Mouse (Mus musculus) forebrain, embryonic 12.5 days (tissue): ENCODE results near the gene Gm20388. TPM values are rescaled to one million over a fixed set of nuclear protein-coding genes. Genes with fewer than 3 reads are reported as not detected.

ENCODE experiments used
- ATAC-seq: fragments of 200-750 bp; cut with Nextera tagmentation; 2 replicates; pipeline ENCODE4 v1.8.0; 2017; ENCODE audit warnings: moderate TSS enrichment; ENCODE audit not compliant: low FRiP score
- H3K27ac ChIP-seq: fragments of 300-500 bp; sonication (generic); 2 replicates; pipeline ENCODE4 v1.5.1; 2016; ENCODE audit warnings: mild to moderate bottlenecking
- H3K27me3 ChIP-seq: fragments of 300-500 bp; sonication (generic); 2 replicates; pipeline ENCODE4 v1.6.1; 2016; ENCODE audit warnings: mild to moderate bottlenecking
- H3K36me3 ChIP-seq: fragments of 300-500 bp; sonication (generic); replicated peaks from 2 replicates; pipeline ENCODE4 v1.6.1; 2016; ENCODE audit warnings: mild to moderate bottlenecking
- H3K4me1 ChIP-seq: fragments of 300-500 bp; sonication (generic); 2 replicates; pipeline ENCODE4 v1.6.1; 2016
- H3K4me2 ChIP-seq: fragments of 300-500 bp; sonication (generic); 2 replicates; pipeline ENCODE4 v1.6.1; 2016; ENCODE audit warnings: mild to moderate bottlenecking, moderate library complexity
- H3K4me3 ChIP-seq: fragments of 300-500 bp; sonication (generic); replicated peaks from 2 replicates; pipeline ENCODE4 v1.5.1; 2016; ENCODE audit warnings: mild to moderate bottlenecking
- H3K9ac ChIP-seq: fragments of 300-500 bp; sonication (generic); 2 replicates; pipeline ENCODE4 v1.6.1; 2016; ENCODE audit warnings: mild to moderate bottlenecking
- H3K9me3 ChIP-seq: fragments of 300-500 bp; sonication (generic); 2 replicates; pipeline ENCODE4 v1.6.1; 2016
- WGBS: fragments of 180-500 bp; shearing (Covaris S2); methylation state at CpG from one replicate; pipeline ENCODE4 v1.1.7; 2016; 5-methylcytosine and 5-hydroxymethylcytosine counted together
- polyA plus RNA-seq: library from polyadenylated mRNA; unstranded; fragments of >200 nt; fragmentation: Nextera tagmentation; extraction: Ambion mirVana; gene quantifications from 2 replicates; pipeline ENCODE4 v1.2.1, GENCODE M21; 2016

Gm20388 gene
- polyA plus RNA-seq, 1 experiment from 2014 or later = not detected

DNA sequence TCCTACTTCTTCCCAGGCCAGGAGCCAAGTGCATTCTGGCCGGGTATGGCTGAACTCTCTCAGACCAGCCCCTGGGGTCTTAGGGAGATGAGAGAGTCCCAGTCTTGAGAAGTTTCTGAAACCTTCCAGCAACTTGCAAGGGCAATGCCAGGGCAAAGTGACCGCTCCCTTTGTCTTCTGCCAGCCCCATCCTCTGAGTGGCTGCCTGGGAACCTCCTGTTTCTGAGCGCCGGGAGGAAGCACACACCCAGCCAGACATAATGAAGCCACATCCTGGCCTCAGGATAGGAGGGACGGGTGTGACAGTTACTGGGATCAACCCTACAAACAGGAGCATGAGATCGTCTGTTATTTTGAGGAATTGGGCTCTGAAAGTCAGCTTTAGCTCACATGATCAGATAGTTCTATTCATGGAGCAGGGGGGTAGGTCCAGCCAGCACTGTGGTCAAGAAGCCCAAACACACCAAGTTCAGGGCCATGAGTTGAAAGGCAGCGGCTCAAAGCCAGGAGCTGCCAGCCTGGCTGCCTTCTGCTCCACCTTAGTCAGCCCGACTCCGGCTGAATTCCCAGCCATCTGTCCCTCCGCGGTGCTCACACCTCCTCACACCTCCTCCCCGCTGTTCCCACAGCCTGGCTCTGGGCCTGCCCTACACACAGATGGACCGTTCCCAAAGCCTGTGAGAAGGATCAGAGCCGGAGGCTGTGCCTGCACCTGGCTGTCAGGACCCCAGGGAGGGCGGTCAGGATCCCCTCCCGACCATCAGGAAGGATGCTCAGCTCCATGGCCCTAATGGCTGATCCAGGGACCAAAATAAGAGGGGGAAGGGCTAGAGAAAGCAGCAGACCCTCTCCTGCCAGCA lies 2766.2 kb downstream of the Gm20388 start:
- peak overlapping the region; percentile 60 for H3K4me3 ChIP-seq
- H3K27ac ChIP-seq = peak overlapping the region; percentile 90
- peaks cover 99% of the 10 kb centered on the region for H3K27me3 ChIP-seq
- peak overlapping the region; percentile 89 for H3K4me2 ChIP-seq
- H3K9me3 ChIP-seq = no peaks in the 10 kb centered on the region
- H3K36me3 ChIP-seq = no peaks in the 10 kb centered on the region
- H3K4me1 ChIP-seq = peaks cover 50% of the 10 kb centered on the region
- peak overlapping the region; percentile 83 for H3K9ac ChIP-seq
- peak; percentile 49 for ATAC-seq
- WGBS = 16% methylated on average over 16 of the region's 16 CpGs

DNA sequence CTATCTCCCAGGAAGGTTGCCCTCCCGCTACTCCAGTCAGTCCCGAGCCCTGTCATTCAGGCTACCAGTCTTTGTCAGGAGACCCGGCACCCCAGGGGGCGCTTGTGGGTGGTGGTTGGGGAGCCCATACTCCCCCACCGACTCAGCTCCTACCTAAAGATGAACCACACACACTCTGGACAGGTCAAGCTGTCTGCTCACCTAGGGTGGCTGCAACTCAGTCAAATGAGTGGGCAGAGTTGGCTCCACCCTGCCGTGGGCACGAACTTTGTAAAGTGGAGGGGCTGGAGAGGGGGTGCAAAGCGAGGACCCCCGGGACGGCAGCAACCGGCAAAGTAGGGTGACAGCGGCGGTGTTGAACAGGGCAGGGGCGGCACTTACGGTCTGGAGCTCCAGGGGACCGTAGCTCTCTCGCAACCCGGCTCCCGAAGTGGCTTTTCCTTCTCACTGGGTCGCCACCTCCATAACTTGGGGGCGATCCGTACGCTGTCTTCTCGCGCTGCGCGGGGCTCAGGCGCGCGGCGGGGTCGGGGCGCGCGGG lies 2766.9 kb downstream of the Gm20388 start:
- Histone ChIP-seq H3K9ac (peak overlapping the region; percentile 83), H3K4me2 (peak overlapping the region; percentile 89), H3K27me3 (peaks cover 99% of the 10 kb centered on the region), H3K4me1 (peaks cover 50% of the 10 kb centered on the region), H3K9me3 (no peaks in the 10 kb centered on the region), H3K27ac (peak overlapping the region; percentile 90), H3K36me3 (no peaks in the 10 kb centered on the region), H3K4me3 (peak overlapping the region; percentile 60)
- 1% methylated on average over 35 of the region's 35 CpGs for WGBS
- peak; percentile 10 for ATAC-seq

DNA sequence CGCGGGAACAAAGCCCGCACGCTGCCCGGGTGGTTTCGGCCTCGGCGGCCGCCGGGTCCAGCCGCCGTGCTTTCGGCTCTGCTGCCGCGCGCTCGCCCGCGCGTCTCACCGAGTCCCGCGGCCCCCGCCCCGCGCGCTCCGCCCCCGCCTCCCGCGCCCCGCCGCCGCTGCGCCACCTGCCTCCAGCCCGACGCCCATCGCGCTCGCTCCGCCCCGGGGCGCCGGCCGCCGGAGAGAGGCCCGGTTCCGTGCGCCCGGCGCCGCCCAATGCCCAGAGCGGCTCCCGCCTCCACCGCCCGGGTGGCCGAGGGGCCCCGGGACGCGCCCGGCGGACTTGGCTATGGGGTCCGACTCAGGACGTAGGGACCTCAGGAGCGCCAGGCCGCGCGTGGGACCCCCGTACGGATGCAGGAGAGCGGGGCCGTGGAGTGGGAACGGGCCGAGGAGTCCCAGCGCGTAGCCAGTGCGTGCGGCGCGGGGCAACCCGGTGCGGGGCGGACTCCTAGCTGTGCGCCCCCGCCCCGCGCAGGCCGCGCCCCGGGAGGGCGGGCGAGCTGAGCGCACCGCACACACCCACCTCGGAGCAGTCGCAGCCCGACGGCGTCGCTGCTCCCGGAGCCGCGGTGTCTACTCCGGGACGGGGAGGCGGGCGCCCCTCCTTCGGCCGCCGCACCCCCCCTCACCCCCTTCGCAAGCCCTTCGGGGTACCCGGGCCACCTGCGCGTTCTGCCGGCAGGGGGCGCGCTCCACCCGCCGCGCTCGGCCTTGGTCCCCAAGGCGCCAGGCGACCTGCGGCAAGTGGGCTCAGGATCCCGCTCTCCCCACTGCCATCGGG lies 2767.6 kb downstream of the Gm20388 start:
- peak overlapping the region; percentile 90 for H3K27ac ChIP-seq
- H3K9me3 ChIP-seq = no peaks in the 10 kb centered on the region
- H3K4me2 ChIP-seq = peak overlapping the region; percentile 89
- peak; percentile 81 for ATAC-seq
- WGBS = under 1% methylated on average over 94 of the region's 127 CpGs
- H3K27me3 ChIP-seq = peaks cover 95% of the 10 kb centered on the region
- peak overlapping the region; percentile 83 for H3K9ac ChIP-seq
- H3K4me3 ChIP-seq = peak overlapping the region; percentile 60
- H3K4me1 ChIP-seq = peaks cover 45% of the 10 kb centered on the region
- H3K36me3 ChIP-seq = no peaks in the 10 kb centered on the region

DNA sequence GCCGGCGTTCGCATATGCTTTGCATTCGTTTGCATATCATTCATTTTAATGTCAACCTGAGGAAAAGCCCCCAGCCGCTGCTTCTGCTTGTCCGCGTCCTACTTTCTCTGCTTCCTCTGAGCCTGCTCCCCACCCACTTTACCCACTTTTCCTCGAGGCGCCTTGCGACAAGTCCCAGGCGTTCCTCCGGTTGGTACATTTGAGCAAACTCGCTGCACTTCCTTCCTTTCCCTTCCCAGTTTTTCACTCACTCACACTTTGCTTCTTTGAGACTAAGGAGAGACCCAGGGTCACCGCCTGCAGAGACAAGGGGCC lies 2768.2 kb downstream of the Gm20388 start:
- WGBS = under 1% methylated on average over 14 of the region's 14 CpGs
- no peak for ATAC-seq
- Histone ChIP-seq H3K4me3 (peak overlapping the region; percentile 60), H3K36me3 (no peaks in the 10 kb centered on the region), H3K9me3 (no peaks in the 10 kb centered on the region), H3K9ac (peak overlapping the region; percentile 83), H3K27me3 (peaks cover 90% of the 10 kb centered on the region), H3K4me1 (peaks cover 43% of the 10 kb centered on the region), H3K27ac (peak overlapping the region; percentile 90), H3K4me2 (peak overlapping the region; percentile 89)

DNA sequence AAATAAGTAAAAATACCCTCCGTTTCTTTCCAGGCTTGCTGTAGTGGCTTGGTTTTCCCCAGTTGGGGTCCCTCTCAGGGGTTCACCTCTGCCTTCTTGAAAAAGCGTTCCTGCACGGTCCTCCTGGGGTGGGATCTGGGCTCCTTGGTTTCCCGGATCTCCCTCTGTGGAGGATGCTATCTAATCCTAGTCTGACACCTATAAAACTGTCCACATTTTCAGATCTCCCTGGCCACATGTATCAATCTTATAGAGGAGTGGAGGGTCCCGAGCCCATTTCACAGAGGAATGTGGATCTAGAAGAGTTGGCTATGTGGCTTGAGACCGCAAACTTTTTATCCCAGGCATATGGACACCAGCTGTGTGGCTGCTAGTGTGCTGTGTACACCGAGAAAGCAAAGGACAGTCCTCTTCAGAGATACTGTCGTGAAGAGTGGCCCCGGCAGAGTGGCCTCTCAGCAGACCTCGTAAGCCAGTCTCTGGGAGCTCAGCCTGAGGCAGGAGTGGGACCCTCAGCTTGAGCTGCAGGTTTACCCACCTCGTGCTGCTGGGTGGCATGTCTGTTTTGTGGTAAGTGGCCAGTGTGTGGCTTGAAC lies 2768.8 kb downstream of the Gm20388 start:
- 31% methylated on average over 11 of the region's 11 CpGs for whole genome bisulfite sequencing
- H3K9me3 ChIP-seq = no peaks in the 10 kb centered on the region
- H3K27ac ChIP-seq = peak overlapping the region; percentile 90
- peak overlapping the region; percentile 83 for H3K9ac ChIP-seq
- peak overlapping the region; percentile 60; the same call in 1 of the 2 replicates for H3K4me3 ChIP-seq
- peaks cover 85% of the 10 kb centered on the region for H3K27me3 ChIP-seq
- no peaks in the 10 kb centered on the region for H3K36me3 ChIP-seq
- peak overlapping the region; percentile 89 for H3K4me2 ChIP-seq
- ATAC-seq = no peak
- peaks cover 43% of the 10 kb centered on the region for H3K4me1 ChIP-seq

DNA sequence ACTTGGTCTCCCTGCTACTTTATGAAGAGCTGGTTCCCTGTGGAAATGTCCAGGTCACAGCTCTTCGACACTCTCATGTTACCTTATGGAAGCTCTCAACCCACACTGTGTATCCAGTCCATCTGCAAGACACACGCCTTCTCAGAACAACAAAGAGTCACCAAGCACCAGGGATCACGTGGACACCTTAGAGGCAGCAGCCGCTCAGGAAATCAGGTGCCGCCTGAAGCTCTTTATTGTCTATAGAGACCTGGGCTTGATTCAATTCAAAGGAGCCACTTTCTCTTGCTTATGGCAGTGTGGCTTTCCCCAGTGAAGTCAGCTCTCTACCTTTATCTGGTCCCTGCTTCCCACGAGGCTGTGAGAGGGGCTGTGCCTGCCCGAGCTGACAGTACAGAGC lies 2769.5 kb downstream of the Gm20388 start:
- Histone ChIP-seq H3K4me1 (peaks cover 40% of the 10 kb centered on the region), H3K9me3 (no peaks in the 10 kb centered on the region), H3K36me3 (no peaks in the 10 kb centered on the region), H3K9ac (no peak overlapping the region), H3K4me3 (no peak overlapping the region), H3K27ac (0 out of 2 replicates have a peak overlapping the region, but pooled peaks have one; percentile 37), H3K27me3 (peaks cover 77% of the 10 kb centered on the region), H3K4me2 (no peak overlapping the region)
- WGBS = 36% methylated on average over 7 of the region's 7 CpGs
- no peak for ATAC-seq

DNA sequence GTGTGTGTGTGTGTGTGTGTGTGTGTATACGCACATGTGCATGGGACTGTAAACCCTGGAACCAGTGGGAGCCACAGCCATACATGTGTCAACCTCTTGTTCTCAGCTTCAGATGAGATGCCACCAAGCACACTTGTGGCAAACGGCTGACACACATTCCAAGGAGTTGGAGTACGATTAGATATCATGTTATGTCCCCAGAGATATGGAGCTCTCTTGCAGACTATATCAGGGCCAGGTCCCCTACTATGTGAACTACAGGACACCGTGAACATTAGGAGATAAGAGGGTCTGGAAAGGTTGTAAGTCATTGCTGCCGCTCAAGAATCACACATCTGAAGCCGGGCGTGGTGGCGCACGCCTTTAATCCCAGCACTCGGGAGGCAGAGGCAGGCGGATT lies 2772.2 kb downstream of the Gm20388 start:
- 90% methylated on average over 11 of the region's 11 CpGs for WGBS
- Histone ChIP-seq H3K36me3 (no peaks in the 10 kb centered on the region), H3K9ac (no peak overlapping the region), H3K27me3 (peaks cover 59% of the 10 kb centered on the region), H3K27ac (no peak overlapping the region), H3K4me2 (no peak overlapping the region), H3K9me3 (no peaks in the 10 kb centered on the region), H3K4me1 (peaks cover 32% of the 10 kb centered on the region), H3K4me3 (no peak overlapping the region)
- no peak for ATAC-seq

DNA sequence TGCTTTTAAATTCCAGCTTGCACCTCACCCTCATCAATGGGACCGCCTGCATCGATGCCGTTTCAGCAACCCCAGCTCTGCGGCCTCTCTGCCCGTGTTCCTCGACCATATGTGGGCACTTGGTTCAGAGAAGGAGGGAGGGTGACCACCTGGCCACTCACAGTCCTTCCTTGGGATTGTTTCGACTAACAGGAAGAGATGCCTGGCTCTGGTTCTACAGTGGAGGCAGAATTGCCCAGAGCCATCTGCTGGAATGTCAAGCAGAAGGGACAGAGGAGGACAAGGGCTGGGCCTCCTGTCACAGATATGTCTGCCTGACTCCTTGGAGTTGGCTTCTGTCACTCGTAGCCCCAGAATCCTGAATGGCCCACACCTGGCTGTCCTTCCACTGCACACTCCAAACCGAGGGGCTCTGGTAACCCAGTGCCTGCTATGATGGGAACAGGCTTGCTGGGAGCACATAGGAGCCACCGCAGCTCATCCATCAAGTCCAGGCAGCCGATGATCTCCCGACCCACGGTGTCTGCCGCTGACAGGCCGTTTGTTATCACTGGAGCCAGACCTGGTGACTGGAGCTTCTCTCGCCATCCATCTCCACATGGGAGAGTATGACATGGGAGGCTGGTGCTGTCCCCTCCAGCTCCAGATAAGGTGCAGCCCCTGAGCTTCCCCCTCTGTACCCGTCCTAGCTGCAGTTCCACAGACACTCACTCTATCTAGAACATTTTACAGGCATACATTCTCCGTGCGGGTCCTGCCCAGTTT lies 2774.6 kb downstream of the Gm20388 start:
- no peaks in the 10 kb centered on the region for H3K9me3 ChIP-seq
- peaks cover 41% of the 10 kb centered on the region for H3K27me3 ChIP-seq
- H3K4me3 ChIP-seq = no peak overlapping the region
- peaks cover 16% of the 10 kb centered on the region for H3K4me1 ChIP-seq
- ATAC-seq = no peak
- WGBS = 84% methylated on average over 19 of the region's 19 CpGs
- H3K9ac ChIP-seq = no peak overlapping the region
- H3K4me2 ChIP-seq = no peak overlapping the region
- no peak overlapping the region for H3K27ac ChIP-seq
- H3K36me3 ChIP-seq = no peaks in the 10 kb centered on the region

DNA sequence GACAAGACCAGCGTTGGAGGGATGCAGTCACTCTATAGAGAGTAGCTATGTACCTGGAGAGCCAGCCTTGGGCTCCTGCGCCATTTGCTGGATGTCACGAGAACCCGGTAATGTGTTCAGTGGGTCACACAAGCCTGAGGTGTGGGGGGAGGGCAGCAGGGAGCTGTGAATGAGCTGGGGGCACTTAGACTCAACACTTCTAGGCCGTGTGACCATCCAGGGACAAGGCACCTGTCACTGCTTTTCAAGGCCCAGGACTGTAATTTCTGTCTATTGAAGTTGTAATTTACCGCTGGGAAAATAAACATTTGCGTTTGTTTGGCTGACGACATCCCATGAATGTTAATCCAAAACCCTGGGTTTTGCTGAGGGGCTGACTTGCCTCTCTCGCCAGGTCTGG lies 2776.2 kb downstream of the Gm20388 start:
- Histone ChIP-seq H3K4me1 (peaks cover 11% of the 10 kb centered on the region; the same call in 1 of the 2 replicates), H3K27me3 (peaks cover 29% of the 10 kb centered on the region), H3K9ac (no peak overlapping the region), H3K36me3 (no peaks in the 10 kb centered on the region), H3K4me3 (no peak overlapping the region), H3K9me3 (no peaks in the 10 kb centered on the region), H3K4me2 (no peak overlapping the region), H3K27ac (no peak overlapping the region)
- ATAC-seq = no peak
- WGBS = 67% methylated on average over 9 of the region's 9 CpGs

DNA sequence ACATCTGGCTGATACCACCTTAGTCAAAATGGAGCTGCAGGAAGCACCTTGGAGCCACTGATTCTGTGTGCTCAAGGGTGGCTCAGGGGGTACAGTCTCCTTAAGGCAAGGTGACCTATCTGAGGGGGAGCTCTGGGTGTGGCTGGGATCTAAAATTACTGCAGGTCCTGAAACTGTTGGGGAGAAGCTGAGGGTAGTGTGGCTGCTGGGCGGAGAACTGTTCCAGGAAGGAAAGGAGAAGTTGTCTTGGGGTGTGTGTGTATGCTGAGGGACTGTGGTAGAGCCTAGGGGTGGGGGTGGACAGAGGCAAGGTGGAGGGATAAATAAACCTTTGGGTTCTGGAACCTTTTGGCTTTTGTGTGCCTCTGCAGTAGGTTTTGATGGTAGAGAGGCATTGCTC lies 2778.7 kb downstream of the Gm20388 start:
- Histone ChIP-seq H3K27me3 (peaks cover 26% of the 10 kb centered on the region; the same call in 1 of the 2 replicates), H3K27ac (no peak overlapping the region), H3K9me3 (no peaks in the 10 kb centered on the region), H3K4me2 (no peak overlapping the region), H3K4me3 (no peak overlapping the region), H3K4me1 (peaks cover 11% of the 10 kb centered on the region; the same call in 1 of the 2 replicates), H3K36me3 (no peaks in the 10 kb centered on the region), H3K9ac (no peak overlapping the region)
- ATAC-seq = no peak
- WGBS = 86% methylated on average over 1 of the region's 1 CpGs

DNA sequence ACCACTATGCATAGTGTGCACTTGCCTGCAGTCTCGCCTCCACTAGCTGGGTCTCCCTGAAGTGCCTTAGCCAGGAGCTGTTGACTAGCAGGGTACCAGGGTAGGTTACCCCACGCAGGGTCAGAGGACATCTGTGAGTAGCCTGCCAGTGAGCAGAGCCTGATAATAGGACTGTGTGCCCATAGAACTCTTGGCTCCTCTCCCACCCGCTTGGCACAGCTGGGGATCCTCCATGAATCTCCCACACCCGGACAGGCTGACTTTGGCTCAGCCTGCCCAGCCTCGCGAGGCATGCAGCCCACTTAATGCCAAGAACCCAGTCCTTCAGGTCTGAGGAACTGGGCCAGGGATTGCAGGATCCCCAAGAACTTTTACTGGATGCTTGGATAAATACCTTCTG lies 2780.4 kb downstream of the Gm20388 start:
- Histone ChIP-seq H3K36me3 (no peaks in the 10 kb centered on the region), H3K27ac (no peak overlapping the region)
- 86% methylated on average over 6 of the region's 6 CpGs for WGBS

More for the DNA sequence above, 2780.4 kb downstream of the Gm20388 start:
- no peak overlapping the region for H3K9ac ChIP-seq
- ATAC-seq = no peak
- H3K4me1 ChIP-seq = peaks cover 11% of the 10 kb centered on the region; the same call in 1 of the 2 replicates
- no peak overlapping the region for H3K4me2 ChIP-seq
- peaks cover 23% of the 10 kb centered on the region; the same call in 1 of the 2 replicates for H3K27me3 ChIP-seq
- H3K4me3 ChIP-seq = no peak overlapping the region
- no peaks in the 10 kb centered on the region for H3K9me3 ChIP-seq
